Comparison of ENCODE assay signal across 7 mouse cellular contexts in the genomic region with DNA sequence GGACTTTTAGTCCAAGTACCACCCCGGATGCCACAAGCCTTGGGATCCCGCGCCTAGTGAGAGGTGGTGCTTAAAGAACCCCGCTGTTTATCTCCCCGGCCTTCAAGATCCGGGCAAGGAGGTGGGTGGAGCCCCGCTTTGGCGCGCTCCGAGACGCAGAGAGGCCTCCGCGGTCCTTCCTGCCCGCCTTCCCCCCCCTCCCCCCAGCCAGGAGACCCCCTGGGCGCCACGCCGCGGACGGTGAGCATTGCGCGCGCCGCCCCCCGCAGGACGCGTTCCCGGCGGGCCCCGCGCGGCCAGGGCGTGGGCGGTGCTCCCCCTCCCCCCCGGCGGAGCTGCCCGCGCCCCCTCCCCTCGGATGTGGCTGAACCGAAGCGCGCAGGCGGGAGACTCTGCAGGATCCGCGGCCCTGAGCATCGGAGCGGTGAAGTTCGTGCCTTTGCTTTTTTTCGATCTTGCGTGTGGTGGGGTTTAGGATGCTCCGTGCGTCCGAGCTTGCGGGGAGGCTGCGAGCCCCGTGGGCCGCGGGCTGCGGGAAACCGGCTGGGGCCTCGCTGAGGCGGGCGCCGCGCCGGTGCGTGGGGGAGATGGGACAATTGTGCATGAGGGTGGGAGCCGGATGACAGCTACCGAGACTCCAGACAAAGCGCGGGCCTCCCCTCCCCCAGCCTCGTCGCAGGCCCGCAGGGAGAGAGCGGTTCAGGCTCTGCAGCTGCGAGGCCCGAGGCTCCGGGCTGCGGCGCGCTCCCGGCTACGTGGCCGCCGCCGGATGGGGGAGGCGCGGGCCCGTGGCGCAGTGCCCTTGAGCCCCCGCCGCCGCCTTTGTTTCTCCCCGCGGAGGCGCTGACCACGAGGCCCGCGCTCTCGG. TPM values are rescaled to one million over a fixed set of nuclear protein-coding genes. Genes with fewer than 3 reads are reported as not detected.
DNase-seq lines count a peak whose midpoint lies in the region; ATAC-seq lines count a peak whose summit lies in the region.

A gene (plus strand): TSS at position 50 of the 868 bp plus-strand sequence.

- peak; percentile 82 for DNase-seq in adrenal gland, adult 18-20 months (ENCODE audit: low spot score in 2 of 2)
- DNase-seq in embryo, embryonic 10 days (ENCODE audit: low spot score), result peak; percentile 92
- peak; percentile 87 for DNase-seq in gastrocnemius, postnatal 14 days
- peak; percentile 77 to 90 for DNase-seq in left cerebral cortex, postnatal 25 days (ENCODE audit: low spot score in 2 of 2)
- peak; percentile 94 for DNase-seq in mesoderm, embryonic 11.5 days (ENCODE audit: low read depth, low spot score)
- DNase-seq in skeletal muscle tissue, adult 2 months (ENCODE audit: low read depth, low spot score), result peak; percentile 32

- ATAC-seq in inflammation-experienced regulatory T-cells, adult 6 months, result peak; percentile 44

- intact Hi-C loops in gastrocnemius, postnatal 14 days (cut with DNase I; ENCODE audit: low total_unique reads), result no loop called here
- intact Hi-C loops in left cerebral cortex, postnatal 25 days (cut with DNase I), result loop anchor here (1.0 to 5.0 kb wide), 2 partner anchors 54 to 387 kb away; no protein-coding TSS in a partner anchor

RNA-seq across cellular contexts. Expression of the gene that starts here (rescaled TPM):
- total RNA-seq in adrenal gland, adult 18-20 months (2021), result 10 to 100 TPM; 66.4 to 81.6 TPM
- total RNA-seq in gastrocnemius, postnatal 14 days (2021), result 10 to 100 TPM; 48.2 to 55.3 TPM
- 100 to 1,000 TPM; 598 to 900 (median 693) TPM for polyA plus RNA-seq in inflammation-experienced regulatory T-cells, adult 6 months (2017; shearing (Covaris generic))
- total RNA-seq in left cerebral cortex, postnatal 25 days (2021), result 100 to 1,000 TPM; 134 to 138 TPM

Comparison
In these comparisons a context has a peak if more than half of its experiments do, and no peak if none do; other contexts are left out.
1. Peak in every context shown above with its lines: DNase-seq and ATAC-seq.
2. DNase-seq: peak in every context shown above with its lines; median percentile 94 in mesoderm, embryonic 11.5 days; 92 in embryo, embryonic 10 days; 87 in gastrocnemius, postnatal 14 days; 84 in left cerebral cortex, postnatal 25 days; 82 in adrenal gland, adult 18-20 months; 32 in skeletal muscle tissue, adult 2 months.